Mouse (Mus musculus) lung, postnatal 4 days (tissue): ENCODE results near the gene H2-M10.5.
"Not testable (repeated sequence)": the region's sequence is repeated elsewhere in the genome, so short reads cannot be mapped to it uniquely, and the experiment has no call there.

Experiments
- DNase-seq, 2 experiments: peaks; one replicate each; pipeline ENCODE4 v3.0.0; 2021

Gene H2-M10.5

DNA sequence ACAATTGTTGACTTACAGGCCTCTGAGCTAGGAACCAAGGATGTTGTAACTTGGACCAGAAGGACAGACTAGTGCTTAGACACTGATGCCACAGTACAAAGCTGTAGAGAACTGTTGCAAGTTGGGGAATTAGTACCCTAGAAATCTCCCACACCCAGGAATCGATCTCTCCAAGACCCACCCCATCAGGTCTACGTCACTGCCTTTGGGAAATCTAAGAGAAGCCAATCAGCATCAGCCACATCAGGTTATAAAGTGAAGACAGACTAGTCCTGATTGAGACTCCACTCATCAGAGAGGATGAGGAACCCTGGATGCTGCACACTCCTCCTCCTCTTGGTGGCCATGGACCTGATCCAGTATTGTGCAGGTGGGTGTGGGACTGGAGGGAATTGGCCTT lies at the start of gene H2-M10.5:
Gene H2-M10.5 (plus strand): TSS at position 301 of the 400 bp plus-strand sequence.
- not testable (repeated sequence) for DNase-seq

DNA sequence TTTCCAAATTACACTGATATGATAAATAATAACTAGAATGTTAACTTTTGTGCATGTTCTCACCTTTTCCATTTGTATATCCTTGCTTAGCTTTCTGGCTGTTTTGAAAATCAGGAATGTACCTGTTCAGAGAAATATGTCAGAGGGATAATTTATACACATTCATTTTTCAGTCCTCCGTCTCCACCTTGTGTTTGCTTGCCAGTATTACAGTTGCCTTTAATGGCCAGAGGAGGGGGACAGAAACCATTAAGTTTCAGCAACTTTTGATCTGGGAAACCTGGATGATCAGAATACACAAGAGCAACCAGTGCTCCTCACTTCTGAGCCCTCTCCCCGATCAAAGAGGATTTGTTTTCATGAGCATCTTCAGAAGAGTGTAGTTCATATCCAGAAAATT lies 46.7 kb upstream of the H2-M10.5 start:
- no peak for DNase-seq

DNA sequence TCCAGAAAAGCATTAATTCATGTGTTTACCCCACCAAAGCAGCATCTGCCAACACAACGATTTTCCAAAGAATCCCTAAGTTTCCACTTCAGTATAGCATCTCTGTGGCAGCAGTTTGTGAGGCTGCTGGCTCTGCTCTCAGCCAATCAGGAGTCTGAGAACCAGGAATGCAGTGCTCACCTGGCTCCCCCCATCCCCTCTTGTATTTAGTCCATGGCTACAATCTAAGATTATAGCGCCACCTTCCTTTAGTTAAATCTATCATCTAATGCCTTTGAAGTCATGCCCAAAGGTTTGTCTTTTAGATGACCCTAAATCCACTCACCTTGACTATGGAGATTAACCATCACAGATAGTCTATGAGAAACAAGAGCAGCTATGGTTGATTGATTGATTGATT lies 8.9 kb upstream of the H2-M10.5 start:
- DNase-seq: no peak

DNA sequence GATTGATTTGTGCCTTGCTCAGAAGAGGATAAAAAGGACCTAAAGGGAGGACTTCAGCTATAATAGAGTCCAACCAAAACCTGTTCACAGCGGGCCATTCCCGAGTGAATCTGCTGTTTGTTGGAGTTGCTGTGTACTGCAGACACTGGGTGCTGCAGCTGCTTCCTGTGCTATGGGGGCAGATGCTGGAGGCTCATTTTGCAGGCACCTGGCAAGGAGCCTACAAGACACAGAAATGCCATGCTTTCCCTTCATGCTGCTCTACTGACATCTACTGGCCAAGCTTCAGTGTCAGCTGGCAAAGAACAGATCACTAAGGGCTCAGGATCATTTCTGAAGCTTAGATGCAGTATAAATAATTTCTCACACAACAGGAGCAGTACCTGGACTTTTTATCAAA lies 8.5 kb upstream of the H2-M10.5 start:
- peak in 1 of 2 experiments; percentile 10 for DNase-seq

DNA sequence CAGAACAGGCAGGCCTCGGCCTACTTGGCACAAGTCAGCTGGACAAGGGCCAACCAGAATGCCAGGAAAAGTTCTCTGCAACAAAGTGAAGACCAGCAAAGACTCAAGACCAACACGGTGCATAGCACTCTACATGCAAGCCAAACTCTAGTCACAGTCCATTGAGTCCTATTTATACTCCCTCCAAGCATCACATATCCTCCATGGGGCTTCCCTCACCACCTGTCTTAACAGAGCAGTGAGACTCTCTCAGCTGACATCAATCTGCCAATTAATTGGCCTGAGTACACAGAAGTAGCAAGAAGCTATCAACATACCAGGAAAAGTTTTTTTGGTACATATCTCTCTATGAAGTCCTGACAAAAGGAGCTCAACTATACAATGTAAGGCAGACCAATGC lies 7.3 kb upstream of the H2-M10.5 start:
- not testable (repeated sequence) for DNase-seq

DNA sequence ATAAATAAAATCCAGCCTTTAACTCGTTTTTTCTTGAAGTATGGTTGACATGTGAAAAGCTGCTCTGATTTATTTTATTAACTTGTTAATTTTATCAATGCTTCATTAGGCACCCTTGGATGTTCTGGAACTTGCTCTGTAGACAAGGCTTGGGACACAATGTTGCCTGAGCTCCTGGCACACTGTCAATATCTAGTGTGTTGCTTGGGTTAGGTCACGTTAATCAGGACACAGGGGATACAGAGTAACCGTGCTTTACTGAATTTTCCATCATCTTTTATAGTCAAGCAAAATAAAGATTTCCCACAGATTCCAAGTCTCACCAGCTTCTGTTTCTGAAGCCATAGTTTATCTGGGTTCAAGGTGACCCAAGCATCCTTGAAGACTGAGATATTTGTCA lies 8.8 kb downstream of the H2-M10.5 start:
- no peak for DNase-seq

DNA sequence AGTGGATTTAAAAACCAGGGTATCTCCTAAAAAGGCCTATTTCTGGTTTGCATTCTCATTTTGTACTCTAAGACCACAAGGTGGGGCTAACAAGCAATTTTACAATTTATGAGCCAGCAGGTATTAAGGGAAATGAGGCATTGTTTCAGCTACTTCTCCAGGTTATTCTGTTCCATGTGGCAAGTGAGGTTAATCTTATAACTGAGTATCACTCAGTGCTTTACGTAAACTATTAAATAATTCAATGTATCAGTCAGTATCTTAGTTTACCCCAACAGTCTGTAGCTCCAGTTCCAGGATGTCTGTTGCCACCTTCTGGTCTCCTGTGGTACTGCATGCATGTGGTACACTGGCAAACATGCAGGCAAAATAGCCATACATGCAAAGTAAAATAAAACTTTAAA lies 13.8 kb downstream of the H2-M10.5 start:
- peak in 1 of 2 experiments; percentile 23 for DNase-seq

DNA sequence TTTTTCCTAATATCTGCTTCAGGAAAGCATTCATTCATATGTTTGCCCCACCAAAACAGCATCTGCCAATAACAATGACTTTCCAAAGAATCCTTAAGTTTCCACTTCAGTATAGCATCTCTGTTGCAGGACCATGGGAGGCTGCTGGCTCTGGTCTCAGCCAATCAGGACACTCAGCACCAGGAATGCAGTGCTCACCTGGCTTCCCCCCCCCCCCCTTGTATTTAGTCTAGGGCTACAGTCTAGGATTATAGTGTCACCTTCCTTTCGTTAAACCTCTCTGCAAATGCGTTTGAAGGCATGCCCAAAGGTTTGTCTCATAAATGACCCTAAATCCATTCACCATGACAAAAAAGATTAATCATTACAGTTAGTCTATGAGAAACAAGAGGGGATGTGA lies 15.6 kb downstream of the H2-M10.5 start:
- no peak for DNase-seq

DNA sequence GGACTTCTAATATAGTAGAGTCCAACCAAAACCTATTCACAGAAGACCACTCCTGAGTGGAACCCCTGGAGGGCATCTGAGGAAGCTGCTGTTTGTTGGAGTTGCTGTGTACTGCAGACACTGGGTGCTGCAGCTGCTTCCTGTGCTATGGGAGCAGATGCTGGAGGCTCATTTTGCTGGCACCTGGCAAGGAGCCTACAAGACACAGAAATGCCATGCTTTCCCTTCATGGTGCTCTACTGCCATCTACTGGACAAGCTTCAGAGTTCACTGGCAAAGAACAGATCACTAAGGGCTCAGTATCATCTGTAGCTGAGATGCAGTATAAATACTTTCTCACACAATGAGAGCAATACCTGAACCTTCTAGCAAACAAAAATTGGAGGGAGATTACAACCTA lies 16.1 kb downstream of the H2-M10.5 start:
- peak; percentile 38 to 69 for DNase-seq

DNA sequence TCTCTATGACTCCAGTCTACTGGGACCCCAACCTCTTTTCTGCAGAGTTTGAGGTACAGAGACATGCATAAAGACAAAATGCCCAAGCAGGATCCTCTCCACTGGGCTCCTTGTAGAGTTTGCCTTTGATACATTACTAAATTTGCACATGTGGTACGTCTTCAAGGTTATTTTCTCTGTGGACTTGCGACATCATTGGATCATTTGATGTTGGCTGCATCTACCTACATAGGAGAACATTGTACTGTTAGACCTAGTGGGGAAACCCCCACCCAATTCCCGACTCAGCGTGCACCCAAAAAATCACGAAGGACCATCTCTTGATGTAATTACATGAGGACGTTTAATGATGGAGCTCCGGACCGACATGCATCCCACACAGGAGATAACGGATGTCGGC lies 26.8 kb downstream of the H2-M10.5 start:
- DNase-seq: no peak

DNA sequence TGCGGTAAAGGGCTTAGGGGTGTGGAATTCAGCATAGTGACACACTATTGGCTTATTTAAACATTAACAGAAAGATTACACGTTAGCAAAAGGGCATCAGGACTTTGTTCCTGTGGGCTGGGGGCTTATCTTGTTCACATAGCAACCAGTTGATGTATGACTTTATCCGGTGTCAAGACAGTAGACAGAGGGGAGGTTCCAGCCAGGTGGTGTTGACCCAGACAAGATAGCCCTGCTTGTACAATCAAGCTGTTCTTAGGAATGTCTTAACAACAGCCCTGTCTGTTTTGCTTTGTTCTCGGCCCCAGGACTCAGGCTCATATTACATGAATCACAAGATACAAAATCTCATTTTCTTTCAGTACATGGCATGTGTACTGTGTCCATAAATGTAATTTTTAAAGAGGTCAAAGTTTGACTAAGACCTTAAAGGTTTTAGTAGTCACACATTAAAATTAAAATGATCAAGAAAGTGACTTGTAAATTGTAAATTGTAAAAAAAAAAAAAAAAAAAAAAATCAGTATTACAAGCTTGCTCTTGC lies 27.3 kb downstream of the H2-M10.5 start:
- not testable (repeated sequence) for DNase-seq

DNA sequence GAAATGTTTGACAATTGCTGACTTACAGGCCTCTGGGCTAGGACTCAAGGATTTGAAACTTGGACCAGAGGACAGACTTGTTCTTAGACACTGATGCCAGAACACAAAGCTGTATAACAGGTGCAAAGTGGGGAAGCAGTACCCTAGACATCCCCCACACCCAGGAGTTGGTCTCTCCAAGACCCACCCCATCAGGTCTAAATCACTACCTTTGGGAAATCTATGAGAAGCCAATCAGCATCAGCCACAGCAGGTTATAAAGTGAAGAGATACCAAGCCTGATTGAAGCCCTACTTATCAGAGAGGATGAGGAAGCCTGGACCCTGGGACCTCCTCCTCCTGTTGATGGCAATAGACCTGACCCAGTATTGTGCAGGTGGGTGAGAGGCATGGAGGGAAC lies 39.2 kb downstream of the H2-M10.5 start, which contains the start of gene H2-M10.6:
Gene H2-M10.6 (plus strand): TSS at position 301 of the 400 bp plus-strand sequence.
- DNase-seq: no peak

DNA sequence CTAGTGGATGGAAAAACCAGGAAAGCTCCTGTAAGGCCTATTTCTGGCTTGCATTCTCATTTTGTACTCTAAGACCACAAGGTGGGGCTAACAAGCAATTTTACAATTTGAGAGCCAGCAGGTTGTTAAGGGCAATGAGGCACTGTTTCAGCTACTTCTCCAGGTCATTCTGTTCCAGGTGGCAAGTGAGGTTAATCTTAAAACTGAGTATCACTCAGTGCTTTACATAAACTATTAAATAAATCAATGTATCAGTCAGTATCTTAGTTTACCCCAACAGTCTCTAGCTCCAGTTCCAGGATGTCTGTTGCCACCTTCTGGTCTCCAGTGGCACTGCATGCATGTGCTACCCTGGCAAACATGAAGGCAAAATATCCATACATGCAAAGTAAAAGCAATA lies 51.3 kb downstream of the H2-M10.5 start:
- DNase-seq: peak in 1 of 2 experiments; percentile 66

DNA sequence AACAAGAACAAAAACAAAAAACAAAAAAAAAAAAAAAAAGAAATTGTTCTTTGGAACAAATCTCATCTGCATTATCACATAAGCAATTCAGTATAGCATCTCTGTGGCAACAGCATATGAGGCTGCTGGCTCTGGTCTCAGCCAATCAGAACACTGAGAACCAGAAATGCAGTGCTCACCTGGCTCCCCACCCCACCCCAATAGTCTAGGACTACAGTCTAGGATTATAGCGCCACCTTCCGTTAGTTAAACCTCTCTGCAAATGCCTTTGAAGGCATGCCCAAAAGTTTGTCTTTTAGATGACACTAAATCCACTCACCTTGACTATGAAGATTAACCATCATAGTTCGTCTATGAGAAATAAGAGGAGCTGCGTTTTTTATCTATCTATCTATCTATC lies 52.8 kb downstream of the H2-M10.5 start:
- DNase-seq: no peak
